Mouse (Mus musculus) cerebellum, postnatal 10 days (tissue): ENCODE data around the gene Coq8a.

Source experiments
- DNase-seq, 2 experiments: peaks; one replicate each; pipeline ENCODE4 v3.0.0; 2021; ENCODE audit warnings: mixed read lengths in 2 of 2

Coq8a gene

DNA sequence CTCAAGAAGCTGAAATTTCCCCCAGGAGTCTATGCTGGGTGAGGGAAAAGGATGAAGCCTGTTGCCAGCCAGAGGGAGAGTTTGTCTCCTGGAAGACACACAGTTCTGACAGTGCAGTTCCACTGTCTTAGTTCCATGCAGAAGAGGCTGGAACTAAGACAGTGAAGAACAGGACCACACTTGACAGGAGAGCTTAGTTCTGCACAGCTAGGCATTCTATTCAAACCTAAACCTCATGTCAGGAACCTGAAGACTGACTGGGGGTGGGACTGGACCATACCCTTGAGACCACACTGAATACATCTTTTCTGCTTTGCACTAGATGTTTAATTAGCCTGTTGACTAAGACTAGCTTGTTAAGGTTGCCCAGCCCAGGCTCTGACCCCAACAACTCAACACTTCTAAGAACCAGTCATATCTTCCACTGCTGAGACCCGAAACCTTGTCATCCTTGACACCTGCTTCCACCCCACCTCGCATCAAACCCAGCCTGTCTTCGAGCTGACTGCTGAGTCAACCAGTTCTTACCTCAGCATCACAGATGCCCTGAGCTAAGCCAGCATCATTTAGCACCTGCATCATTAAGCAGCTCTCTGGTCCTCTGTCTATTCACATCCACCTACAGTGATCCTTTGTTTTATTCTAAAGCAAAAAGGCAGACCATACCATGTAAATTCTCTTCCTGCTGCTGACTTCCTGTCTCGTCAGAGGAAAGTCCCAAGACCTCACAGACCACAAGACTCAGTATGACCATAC, at the start of gene Coq8a:
Gene Coq8a, minus strand, starts transcription at position 644 of the 756 bp plus-strand sequence.
- DNase-seq: no peak

DNA sequence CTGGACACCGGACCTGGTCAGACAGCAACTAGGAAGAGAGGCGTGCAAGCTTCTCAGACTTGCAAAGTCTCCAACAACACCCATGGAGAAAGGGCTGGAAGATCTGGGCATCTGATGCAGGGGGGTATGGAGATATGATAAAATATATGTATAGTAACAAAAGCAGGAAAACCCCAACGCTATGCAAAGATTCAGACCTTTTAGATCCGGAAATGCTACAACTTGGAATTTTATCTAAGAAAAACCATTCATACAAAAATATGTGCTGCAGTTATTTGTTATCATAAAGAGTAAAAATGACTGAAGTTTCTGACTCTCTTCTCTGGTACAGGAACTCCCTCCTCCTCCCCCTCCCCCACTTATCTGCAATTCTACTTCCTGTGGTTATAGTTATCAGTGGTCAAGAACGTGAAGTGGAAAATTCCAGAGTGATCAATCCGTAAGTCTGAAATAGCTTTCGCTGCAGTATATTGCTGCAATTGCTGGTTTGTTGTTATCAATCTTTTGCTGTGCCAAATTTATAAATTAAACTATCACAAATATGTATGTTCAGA, 49.3 kb upstream of the Coq8a start:
- no peak for DNase-seq

- DNase-seq: no peak
Measured at GRCm38 (mm10) chr1:180247901-180248300, 48.5 kb upstream of the Coq8a start.

DNA sequence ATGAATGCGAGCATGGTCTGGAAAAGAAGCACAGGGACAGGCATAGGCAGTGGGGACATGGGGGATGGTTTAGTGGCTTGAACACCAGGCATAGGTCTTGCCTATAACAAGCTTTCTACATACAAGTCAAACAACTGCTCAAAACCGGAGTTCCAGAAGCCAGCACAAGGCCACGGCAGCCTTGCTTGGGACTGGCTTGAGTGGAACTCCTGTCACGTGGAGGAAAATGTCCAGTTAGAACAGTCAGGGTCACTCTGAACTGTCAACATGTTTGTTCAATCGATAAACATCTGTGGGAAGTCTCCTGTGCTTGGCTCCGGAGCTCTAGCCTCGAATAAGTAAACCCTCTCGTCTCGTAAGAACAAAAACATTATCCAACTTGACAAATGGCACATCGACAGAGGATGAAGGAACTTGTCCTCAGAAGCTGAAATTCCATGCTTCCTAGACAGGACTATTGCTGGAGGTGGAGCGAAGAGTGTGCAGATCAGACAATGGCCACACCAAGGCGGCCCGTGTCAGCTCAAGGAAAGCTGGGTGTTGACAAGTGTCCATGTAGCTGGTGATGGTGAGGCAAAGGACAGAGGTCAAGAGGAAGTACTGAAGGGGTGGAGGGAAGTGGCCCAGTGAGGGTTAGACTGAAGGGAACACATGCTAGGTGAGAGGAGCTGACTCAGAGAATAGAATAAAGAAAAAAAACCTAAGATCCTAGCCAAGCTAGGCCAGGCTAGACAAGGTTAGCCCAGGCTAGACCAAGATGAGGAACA, 46.5 kb upstream of the Coq8a start:
- DNase-seq: no peak

DNA sequence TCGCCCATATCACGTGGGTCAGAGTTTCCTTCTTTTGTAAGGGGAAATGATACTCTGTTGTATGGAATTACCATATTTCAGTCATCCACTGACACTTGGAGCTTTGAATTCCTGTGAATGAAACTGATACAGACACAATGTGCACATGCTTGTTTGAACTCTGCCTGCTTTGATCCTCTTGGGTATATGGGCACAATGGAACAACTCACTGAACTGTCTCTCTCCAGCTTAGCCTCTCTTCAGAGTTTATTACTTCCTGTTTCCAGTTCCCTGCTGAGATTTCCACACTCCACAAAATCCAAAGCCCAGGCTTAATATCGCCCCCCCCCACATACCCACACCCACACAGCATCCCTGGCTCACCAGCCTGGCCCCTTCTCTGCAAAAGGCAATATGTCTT, 32.3 kb upstream of the Coq8a start:
- no peak for DNase-seq

GRCm38 (mm10) chr1:180230580-180230979, 31.2 kb upstream of the Coq8a start:
- DNase-seq: no peak

- no peak for DNase-seq
Measured at GRCm38 (mm10) chr1:180229906-180230305, 30.5 kb upstream of the Coq8a start.

DNA sequence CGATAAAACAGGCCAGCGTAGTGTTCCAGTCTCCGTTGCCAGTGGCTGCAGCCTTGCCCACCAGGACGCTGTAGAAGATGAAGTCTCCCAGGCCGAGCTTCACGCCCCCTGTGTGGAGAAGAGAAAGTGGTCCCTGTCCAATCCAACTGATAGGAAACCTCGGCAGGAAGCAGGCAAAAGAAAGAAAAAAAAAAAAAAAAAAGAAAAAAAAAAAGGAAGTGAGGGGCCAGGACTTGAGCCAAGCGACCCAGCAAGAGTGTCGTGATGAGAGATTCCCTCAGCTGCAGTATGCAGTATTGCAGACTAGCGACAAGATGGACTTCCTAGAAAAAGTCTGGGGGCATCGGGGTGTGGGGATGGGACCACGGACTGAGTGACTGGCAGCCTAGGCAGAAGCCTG, 29.5 kb upstream of the Coq8a start:
- no peak for DNase-seq

- DNase-seq: no peak
Measured at GRCm38 (mm10) chr1:180226766-180227165, 27.4 kb upstream of the Coq8a start.

DNA sequence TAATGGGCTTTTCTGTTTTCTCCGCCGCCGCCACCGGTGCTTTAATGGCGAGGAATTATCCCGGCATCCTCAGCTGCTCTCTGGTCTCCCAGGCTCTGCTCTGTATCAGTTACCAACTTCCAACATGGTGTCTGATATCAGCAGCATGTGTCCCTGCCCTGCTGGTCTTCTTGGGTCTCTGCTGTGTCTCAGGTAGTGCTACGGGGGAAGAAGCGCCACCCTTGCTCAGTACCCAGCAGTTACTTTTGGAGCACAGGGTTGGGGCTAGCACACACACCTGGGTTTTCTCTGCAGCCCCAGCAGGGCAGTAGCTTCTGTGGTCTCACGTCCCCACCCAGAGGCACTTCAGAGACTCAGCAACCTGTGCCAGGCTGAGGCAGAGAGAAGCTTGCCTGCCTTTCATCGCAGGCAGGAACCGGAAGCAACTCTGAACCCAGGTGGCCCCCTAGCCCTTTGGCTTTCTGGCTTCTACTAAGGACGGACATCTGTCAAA, 26.9 kb upstream of the Coq8a start:
- peak; percentile 44 for DNase-seq

DNA sequence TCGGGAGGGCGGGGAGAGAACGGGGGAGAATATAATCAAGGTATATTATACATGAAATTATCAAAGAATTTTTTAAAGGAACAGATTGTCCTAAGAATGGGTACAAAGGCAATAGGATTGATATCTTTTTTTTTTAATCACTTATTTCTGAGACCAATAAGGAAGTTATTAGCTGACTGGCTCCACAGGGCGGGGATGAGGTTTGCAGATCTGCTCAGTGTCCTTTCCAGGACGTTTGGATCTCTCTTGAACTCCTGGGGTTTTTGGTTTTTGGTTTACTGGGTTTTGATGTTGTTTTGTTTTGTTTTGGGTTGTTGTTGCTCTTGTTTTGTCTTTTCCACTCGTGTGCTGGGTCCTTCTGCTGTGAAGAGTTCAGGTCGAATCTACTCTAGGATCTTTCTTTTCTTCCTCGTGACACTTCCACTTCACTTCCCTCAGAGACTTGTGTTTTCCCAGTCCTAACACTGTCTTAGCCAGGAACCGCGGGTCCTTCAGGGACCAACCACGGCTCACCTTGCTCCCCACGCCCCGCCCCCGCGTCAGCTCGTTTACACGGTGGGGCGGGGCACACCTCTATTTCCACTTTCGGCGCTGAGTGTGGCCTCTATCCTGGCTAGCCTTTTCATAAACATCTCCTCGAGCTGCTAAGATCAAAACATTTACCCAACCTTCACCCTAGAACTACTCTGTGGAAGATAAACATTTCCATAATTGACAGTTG, 26.3 kb upstream of the Coq8a start:
- peak; percentile 85 for DNase-seq

DNA sequence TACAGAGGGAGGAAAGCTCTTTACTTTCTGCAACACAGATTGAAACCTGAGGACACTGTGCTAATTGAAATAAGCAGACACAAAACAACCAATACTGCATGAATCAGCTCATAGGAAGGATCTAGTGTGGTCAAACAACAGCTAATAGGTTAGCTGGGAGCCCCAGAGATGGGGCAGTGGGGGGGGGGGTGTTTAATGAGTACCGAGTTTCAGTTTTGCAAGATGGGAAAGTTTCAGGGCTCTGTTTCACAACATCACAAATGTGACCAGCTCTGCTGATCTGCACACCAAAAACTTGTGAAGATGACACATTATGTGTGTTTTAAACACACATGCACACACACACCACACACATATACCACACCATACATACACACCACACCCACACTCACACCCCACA, 22.6 kb upstream of the Coq8a start:
- DNase-seq: no peak

DNA sequence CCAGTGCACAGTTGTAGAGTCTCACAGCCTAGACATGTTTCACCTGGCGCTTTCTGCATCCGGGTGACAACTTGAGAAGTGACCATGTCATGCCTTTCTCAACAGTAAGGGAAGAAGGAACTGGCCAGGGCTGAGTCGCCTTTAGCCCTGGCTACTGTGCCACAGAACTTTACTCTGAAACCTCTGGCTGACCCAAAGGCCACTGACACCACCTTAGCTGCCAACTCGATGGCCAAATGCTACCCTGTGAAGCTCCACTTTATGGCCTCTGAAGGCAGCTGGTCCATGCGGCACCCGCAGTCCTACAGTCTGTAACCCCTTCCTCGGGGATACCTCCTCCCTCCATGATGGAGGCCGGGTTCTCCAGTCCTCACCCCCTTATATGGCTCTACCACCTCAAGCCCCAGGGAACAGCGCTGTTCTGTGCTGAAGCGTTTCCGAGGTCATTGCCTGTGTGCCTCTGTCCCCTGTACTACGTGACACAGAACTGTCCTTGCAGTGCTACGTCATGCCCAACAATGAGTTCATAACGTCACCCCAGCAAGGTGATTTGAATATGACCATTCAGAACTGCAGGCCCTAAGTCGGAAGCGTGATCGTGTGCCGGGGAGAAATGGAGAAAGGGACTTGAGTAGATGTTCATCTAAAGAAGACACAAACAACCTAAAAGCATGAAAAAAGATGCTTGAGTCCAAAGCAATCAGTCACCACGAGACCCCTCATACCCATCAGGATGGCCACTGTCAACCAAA, 21.6 kb upstream of the Coq8a start:
- no peak for DNase-seq

DNA sequence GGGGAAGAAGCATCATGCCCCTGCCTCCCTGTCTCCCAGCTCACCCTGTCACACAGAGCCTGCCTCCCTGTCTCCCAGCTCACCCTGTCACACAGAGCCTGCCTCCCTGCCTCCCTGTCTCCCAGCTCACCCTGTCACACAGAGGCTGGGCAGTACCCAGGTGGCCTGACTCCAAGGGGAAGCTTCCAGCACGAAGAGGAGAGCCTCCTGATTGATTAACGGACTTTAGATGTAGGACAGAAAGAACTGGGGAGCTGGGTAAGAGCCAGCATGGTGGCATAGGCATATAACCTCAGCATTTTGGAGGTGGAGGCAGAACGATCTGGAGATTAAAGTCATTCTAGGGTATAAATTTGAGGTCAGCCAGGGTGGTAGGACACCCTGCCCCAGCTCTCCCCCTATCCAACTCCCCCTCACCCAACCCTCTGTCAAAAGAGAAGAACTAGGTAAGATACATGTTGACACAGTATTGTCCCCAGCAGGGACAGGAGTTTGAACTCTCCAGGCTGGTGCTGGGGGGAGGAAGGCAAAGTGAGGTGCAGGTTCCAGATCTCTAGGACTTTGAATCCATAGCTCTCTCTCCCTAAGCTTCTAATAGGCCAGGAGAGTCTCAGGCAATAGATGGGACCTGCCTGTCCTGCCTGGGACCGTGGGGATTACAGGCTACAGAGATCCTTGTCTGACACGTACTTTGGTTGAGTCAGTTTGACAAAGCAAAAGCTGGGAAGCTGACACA, 17.3 kb upstream of the Coq8a start:
- DNase-seq: no peak

DNA sequence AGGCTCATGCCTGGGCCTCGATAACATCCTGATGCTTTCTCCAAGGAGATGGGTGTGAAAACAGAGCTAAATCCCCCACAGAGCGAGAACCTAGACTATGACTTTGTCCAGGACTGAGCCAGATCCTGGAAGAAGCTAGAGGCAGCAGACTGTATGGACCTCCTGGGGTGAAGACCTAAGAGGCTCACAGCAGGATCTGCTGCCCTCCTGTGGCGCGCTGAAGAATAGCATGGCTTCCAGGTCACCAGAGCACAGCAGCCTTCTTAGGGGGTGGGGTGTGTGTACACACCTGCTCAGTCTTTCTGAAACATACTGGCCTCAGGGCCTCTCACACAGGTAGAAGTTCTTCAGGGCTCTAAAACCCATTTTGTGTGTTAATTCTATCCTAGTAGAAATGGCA, 15.6 kb upstream of the Coq8a start:
- peak; percentile 77 to 80 for DNase-seq

DNA sequence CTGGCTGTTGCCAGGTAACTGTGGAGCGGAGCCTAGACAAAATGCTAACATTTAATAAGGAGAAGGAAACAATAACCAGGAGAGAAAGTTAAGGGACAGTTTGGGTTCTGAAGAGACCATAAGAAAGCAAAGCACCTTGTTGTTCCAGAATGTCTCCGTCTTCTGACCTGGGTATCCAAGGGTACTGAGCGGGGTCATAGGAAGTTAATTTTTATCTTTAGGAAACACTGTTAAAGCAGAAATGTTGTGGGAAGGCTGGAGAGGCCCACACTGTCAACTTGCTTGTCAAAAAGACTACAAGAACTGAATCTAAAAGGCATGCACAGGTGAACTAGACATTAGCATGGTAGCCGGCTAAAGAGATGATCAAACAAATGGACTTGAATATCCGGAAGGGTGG, 13.5 kb upstream of the Coq8a start:
- DNase-seq: no peak

- peak; percentile 47 to 70 for DNase-seq
Measured at GRCm38 (mm10) chr1:180210781-180211271, 11.4 kb upstream of the Coq8a start.

GRCm38 (mm10) chr1:180210031-180210432, 10.6 kb upstream of the Coq8a start:
- no peak for DNase-seq

- DNase-seq: no peak
Measured at GRCm38 (mm10) chr1:180208370-180208769, 9.0 kb upstream of the Coq8a start.

GRCm38 (mm10) chr1:180200722-180201121, 1.3 kb upstream of the Coq8a start:
- no peak for DNase-seq

DNA sequence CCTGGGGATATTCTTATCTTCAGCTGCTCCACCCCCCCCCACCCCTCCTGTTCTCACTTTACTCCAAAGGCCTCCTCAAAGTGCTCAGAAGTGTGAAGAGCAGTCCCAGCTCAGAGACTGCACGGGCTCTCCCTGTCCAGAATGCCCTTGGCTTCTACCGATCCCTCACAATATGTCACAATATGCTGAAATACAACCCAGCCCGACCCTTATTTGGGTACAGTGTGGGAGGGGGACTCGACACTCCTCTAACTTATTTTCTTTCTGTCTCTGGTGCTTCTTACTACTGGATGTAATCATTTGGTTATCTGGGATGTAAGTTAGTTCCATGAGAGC, 281 bp upstream of the Coq8a start:
- no peak for DNase-seq

DNA sequence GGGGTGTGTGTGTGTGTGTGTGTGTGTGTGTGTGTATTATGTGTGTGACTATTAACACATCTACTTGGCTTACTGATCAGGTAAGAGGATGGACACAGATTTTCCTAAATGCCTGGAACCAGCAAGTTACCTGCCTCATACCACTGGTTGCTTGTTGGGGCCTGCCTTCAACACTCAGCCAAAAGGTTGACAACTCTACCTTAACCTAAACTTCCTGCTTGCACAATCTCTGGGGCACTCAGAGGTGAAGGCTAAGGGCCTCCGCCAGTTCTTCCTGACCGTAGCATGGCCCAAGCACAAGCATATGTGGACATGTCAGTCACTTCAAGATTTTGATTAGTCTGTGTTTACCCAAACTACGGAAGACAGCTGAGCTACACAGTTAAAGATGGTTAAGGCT, 1.4 kb downstream of the Coq8a start:
- DNase-seq: no peak
